ENCODE assay signal across 8 mouse cellular contexts in the genomic region with DNA sequence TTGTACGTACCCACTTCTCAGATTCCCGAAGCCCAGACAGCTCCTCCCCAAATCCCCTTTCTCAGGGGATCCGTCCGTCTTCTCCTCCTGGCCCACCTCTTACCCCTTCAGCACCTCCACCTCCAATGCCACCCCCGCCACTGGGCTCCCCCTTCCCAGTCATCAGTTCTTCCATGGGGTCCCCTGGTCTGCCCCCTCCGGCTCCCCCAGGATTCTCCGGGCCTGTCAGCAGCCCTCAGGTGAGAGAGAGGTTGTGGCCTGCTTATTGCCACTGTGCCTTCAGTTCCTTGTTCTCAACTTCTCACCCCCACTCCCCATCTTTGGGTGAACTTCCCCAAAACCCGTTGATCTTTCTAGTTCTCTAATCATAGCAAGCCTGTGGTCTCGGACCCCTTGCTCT. TPM values are rescaled to one million over a fixed set of nuclear protein-coding genes. Genes with fewer than 3 reads are reported as not detected.
DNase-seq lines count a peak whose midpoint lies in the region; ATAC-seq and TF ChIP-seq lines count a peak whose summit lies in the region.

No protein-coding gene starts in this region.

- peak overlapping the region; percentile 95 for H3K9ac ChIP-seq in embryonic facial prominence, embryonic 14.5 days (ENCODE audit: low read depth, low read length)
- H3K9ac ChIP-seq in intestine, postnatal 0 days (ENCODE audit: low read depth, low read length) = peak overlapping the region; percentile 86
- H3K9ac ChIP-seq in midbrain, embryonic 12.5 days (replicated peaks) = peak overlapping the region; percentile 96

- TF ChIP-seq CTCF in left cerebral cortex, adult 2 months (IDR thresholded peaks at IDR 0.05) = no peak
- TF ChIP-seq CTCF in bone marrow, adult 2 months (IDR thresholded peaks at IDR 0.05; ENCODE audit: control insufficient read depth, insufficient read depth, low read length) = no peak
- no peak for TF ChIP-seq CTCF in intestine, postnatal 0 days (IDR thresholded peaks at IDR 0.05; ENCODE audit: low read depth)

- no peak for DNase-seq in left cerebral cortex, adult 2 months (ENCODE audit: extremely low spot score in 1 of 2, low spot score in 2 of 2)
- DNase-seq in left cerebral cortex, adult 8-10 months (ENCODE audit: low spot score in 2 of 2) = no peak
- no peak for DNase-seq in embryonic facial prominence, embryonic 14.5 days (ENCODE audit: low spot score)
- no peak for DNase-seq in urinary bladder, postnatal 25 days (ENCODE audit: low spot score)
- no peak for DNase-seq in left cerebral cortex, adult 18-20 months (ENCODE audit: low spot score in 2 of 2)

- no peaks in the 10 kb centered on the region for H3K27me3 ChIP-seq in embryonic facial prominence, embryonic 14.5 days (replicated peaks; ENCODE audit: control insufficient read depth, insufficient read depth, low read length)
- H3K27me3 ChIP-seq in intestine, postnatal 0 days (replicated peaks; ENCODE audit: control insufficient read depth, insufficient read depth, low read length) = no peaks in the 10 kb centered on the region
- no peaks in the 10 kb centered on the region for H3K27me3 ChIP-seq in midbrain, embryonic 12.5 days

- peaks cover 65% of the 10 kb centered on the region for H3K36me3 ChIP-seq in embryonic facial prominence, embryonic 14.5 days (ENCODE audit: control insufficient read depth, insufficient read depth, low read length)
- H3K36me3 ChIP-seq in intestine, postnatal 0 days (ENCODE audit: control insufficient read depth, insufficient read depth) = peaks cover 49% of the 10 kb centered on the region
- peaks cover 59% of the 10 kb centered on the region for H3K36me3 ChIP-seq in midbrain, embryonic 12.5 days

- peaks cover 11% of the 10 kb centered on the region for H3K4me1 ChIP-seq in bone marrow, adult 2 months (ENCODE audit: control insufficient read depth, insufficient read depth, low read length)
- peaks cover 25% of the 10 kb centered on the region for H3K4me1 ChIP-seq in embryonic facial prominence, embryonic 14.5 days (ENCODE audit: control insufficient read depth, insufficient read depth, low read length)
- 0 out of 2 replicates have a peak, but pooled peaks cover 10% of the 10 kb centered on the region for H3K4me1 ChIP-seq in intestine, postnatal 0 days (replicated peaks; ENCODE audit: control insufficient read depth, insufficient read depth, low read length)
- peaks cover 48% of the 10 kb centered on the region for H3K4me1 ChIP-seq in midbrain, embryonic 12.5 days

- H3K4me2 ChIP-seq in embryonic facial prominence, embryonic 14.5 days (ENCODE audit: low read depth, low read length) = peak overlapping the region; percentile 98
- H3K4me2 ChIP-seq in intestine, postnatal 0 days (replicated peaks; ENCODE audit: low read depth) = peak overlapping the region; percentile 87
- H3K4me2 ChIP-seq in midbrain, embryonic 12.5 days (replicated peaks) = peak overlapping the region; percentile 97

- H3K4me3 ChIP-seq in left cerebral cortex, adult 2 months = peak overlapping the region; percentile 82
- peak overlapping the region; percentile 94 for H3K4me3 ChIP-seq in bone marrow, adult 2 months (replicated peaks; ENCODE audit: control insufficient read depth, low read depth, low read length)
- peak overlapping the region; percentile 88 for H3K4me3 ChIP-seq in embryonic facial prominence, embryonic 14.5 days (ENCODE audit: low read depth, low read length)
- peak overlapping the region; percentile 70 for H3K4me3 ChIP-seq in intestine, postnatal 0 days (ENCODE audit: low read depth, low read length)
- peak overlapping the region; percentile 95 for H3K4me3 ChIP-seq in midbrain, embryonic 12.5 days

- H3K27ac ChIP-seq in left cerebral cortex, adult 2 months = peak overlapping the region; percentile 98; the same call in 1 of the 2 replicates
- peak overlapping the region; percentile 98 for H3K27ac ChIP-seq in bone marrow, adult 2 months (ENCODE audit: control insufficient read depth, insufficient read depth, low read depth, low read length, poor library complexity)
- no peak overlapping the region for H3K27ac ChIP-seq in embryonic facial prominence, embryonic 14.5 days (replicated peaks; ENCODE audit: low read depth, low read length)
- peak overlapping the region; percentile 94; the same call in 1 of the 2 replicates for H3K27ac ChIP-seq in intestine, postnatal 0 days (ENCODE audit: low read depth, low read length)
- H3K27ac ChIP-seq in midbrain, embryonic 12.5 days (replicated peaks) = no peak overlapping the region

- no peak for ATAC-seq in embryonic facial prominence, embryonic 14.5 days (ENCODE audit: low read depth)
- ATAC-seq in intestine, postnatal 0 days = no peak
- no peak for ATAC-seq in midbrain, embryonic 12.5 days (ENCODE audit: low FRiP score, low read depth)

- intact Hi-C loops in left cerebral cortex, adult 2 months (cut with DNase I) = loop anchor here (2.0 to 5.0 kb wide), 3 partner anchors 44 to 559 kb away; a partner anchor contains a TSS

- no peak for TF ChIP-seq POLR2A in bone marrow, adult 2 months (IDR thresholded peaks at IDR 0.05; ENCODE audit: borderline replicate concordance, control insufficient read depth, low read depth, low read length)

- no peaks in the 10 kb centered on the region for H3K9me3 ChIP-seq in embryonic facial prominence, embryonic 14.5 days (ENCODE audit: control insufficient read depth, low read length)
- H3K9me3 ChIP-seq in intestine, postnatal 0 days (ENCODE audit: control insufficient read depth) = no peaks in the 10 kb centered on the region
- H3K9me3 ChIP-seq in midbrain, embryonic 12.5 days = no peaks in the 10 kb centered on the region

- 2% methylated on average over 9 of the region's 9 CpGs for WGBS in bone marrow, adult 2 months
- WGBS in embryonic facial prominence, embryonic 14.5 days = 56% methylated on average over 9 of the region's 9 CpGs
- WGBS in intestine, postnatal 0 days = 57% methylated on average over 9 of the region's 9 CpGs
- 62% methylated on average over 8 of the region's 9 CpGs for WGBS in midbrain, embryonic 12.5 days

RNA-seq across cellular contexts. Expression of a gene that starts 1.2 kb away (rescaled TPM):
- 10 to 100 TPM; 84.7 to 86.2 TPM for total RNA-seq in left cerebral cortex, adult 2 months (2021)
- 10 to 100 TPM; 72.8 to 87.6 (median 78.1) TPM for total RNA-seq in left cerebral cortex, adult 8-10 months (2022)
- polyA plus RNA-seq in bone marrow, adult 2 months (2011; ENCODE audit: insufficient read depth, insufficient read length, low replicate concordance, missing spikeins) = 36.0 and 70.9 TPM in 2 replicates
- polyA plus RNA-seq in embryonic facial prominence, embryonic 14.5 days (2014; fragmentation: Nextera tagmentation; extraction: Ambion mirVana) = 26.0 and 29.2 TPM in 2 replicates
- polyA plus RNA-seq in intestine, postnatal 0 days (2015; fragmentation: Nextera tagmentation; extraction: Ambion mirVana) = 19.5 and 22.1 TPM in 2 replicates
- polyA plus RNA-seq in midbrain, embryonic 12.5 days (2016; fragmentation: Nextera tagmentation; extraction: Ambion mirVana) = 68.0 and 68.4 TPM in 2 replicates
- total RNA-seq in left cerebral cortex, adult 18-20 months (2021) = 10 to 100 TPM; 80.6 to 84.1 TPM

RNA-seq across cellular contexts. Expression of a gene that starts 1.3 kb away (rescaled TPM):
- total RNA-seq in left cerebral cortex, adult 2 months (2021) = 100 to 1,000 TPM in 1 of 2 experiments, 10 to 100 TPM in 1; 98.6 to 104 TPM
- total RNA-seq in left cerebral cortex, adult 8-10 months (2022) = 10 to 100 TPM; 91.2 to 98.6 (median 95.0) TPM
- 51.4 and 84.6 TPM in 2 replicates for polyA plus RNA-seq in bone marrow, adult 2 months (2011; ENCODE audit: insufficient read depth, insufficient read length, low replicate concordance, missing spikeins)
- 118 and 125 TPM in 2 replicates for polyA plus RNA-seq in embryonic facial prominence, embryonic 14.5 days (2014; fragmentation: Nextera tagmentation; extraction: Ambion mirVana)
- polyA plus RNA-seq in intestine, postnatal 0 days (2015; fragmentation: Nextera tagmentation; extraction: Ambion mirVana) = 99.1 and 99.5 TPM in 2 replicates
- polyA plus RNA-seq in midbrain, embryonic 12.5 days (2016; fragmentation: Nextera tagmentation; extraction: Ambion mirVana) = 180 and 184 TPM in 2 replicates
- 100 to 1,000 TPM in 1 of 2 experiments, 10 to 100 TPM in 1; 96.1 to 101 TPM for total RNA-seq in left cerebral cortex, adult 18-20 months (2021)

RNA-seq across cellular contexts. Expression of a gene that starts 4.9 kb away (rescaled TPM):
- total RNA-seq in left cerebral cortex, adult 2 months (2021) = 10 to 100 TPM; 34.4 to 41.2 TPM
- total RNA-seq in left cerebral cortex, adult 8-10 months (2022) = 10 to 100 TPM; 45.6 to 50.2 (median 46.4) TPM
- 120 and 165 TPM in 2 replicates for polyA plus RNA-seq in bone marrow, adult 2 months (2011; ENCODE audit: insufficient read depth, insufficient read length, low replicate concordance, missing spikeins)
- 41.3 and 46.1 TPM in 2 replicates for polyA plus RNA-seq in embryonic facial prominence, embryonic 14.5 days (2014; fragmentation: Nextera tagmentation; extraction: Ambion mirVana)
- 59.8 and 67.1 TPM in 2 replicates for polyA plus RNA-seq in intestine, postnatal 0 days (2015; fragmentation: Nextera tagmentation; extraction: Ambion mirVana)
- 110 and 131 TPM in 2 replicates for polyA plus RNA-seq in midbrain, embryonic 12.5 days (2016; fragmentation: Nextera tagmentation; extraction: Ambion mirVana)
- 10 to 100 TPM; 39.3 to 43.2 TPM for total RNA-seq in left cerebral cortex, adult 18-20 months (2021)

RNA-seq across cellular contexts. Expression of a gene that starts 6.4 kb away (rescaled TPM):
- 10 to 100 TPM; 11.3 to 15.2 TPM for total RNA-seq in left cerebral cortex, adult 2 months (2021)
- 10 to 100 TPM; 12.6 to 18.0 (median 16.8) TPM for total RNA-seq in left cerebral cortex, adult 8-10 months (2022)
- polyA plus RNA-seq in bone marrow, adult 2 months (2011; ENCODE audit: insufficient read depth, insufficient read length, low replicate concordance, missing spikeins) = 10.7 and 12.6 TPM in 2 replicates
- 53.9 and 64.3 TPM in 2 replicates for polyA plus RNA-seq in embryonic facial prominence, embryonic 14.5 days (2014; fragmentation: Nextera tagmentation; extraction: Ambion mirVana)
- polyA plus RNA-seq in intestine, postnatal 0 days (2015; fragmentation: Nextera tagmentation; extraction: Ambion mirVana) = 0.13 and 0.21 TPM in 2 replicates
- 2.3 and 4.0 TPM in 2 replicates for polyA plus RNA-seq in midbrain, embryonic 12.5 days (2016; fragmentation: Nextera tagmentation; extraction: Ambion mirVana)
- total RNA-seq in left cerebral cortex, adult 18-20 months (2021) = 10 to 100 TPM; 14.5 to 14.6 TPM

RNA-seq across cellular contexts. Expression of a gene that starts 8.3 kb away (rescaled TPM):
- total RNA-seq in left cerebral cortex, adult 2 months (2021) = 10 to 100 TPM; 34.8 to 44.9 TPM
- 10 to 100 TPM; 31.4 to 43.5 (median 36.1) TPM for total RNA-seq in left cerebral cortex, adult 8-10 months (2022)
- 9.0 and 35.7 TPM in 2 replicates for polyA plus RNA-seq in bone marrow, adult 2 months (2011; ENCODE audit: insufficient read depth, insufficient read length, low replicate concordance, missing spikeins)
- polyA plus RNA-seq in embryonic facial prominence, embryonic 14.5 days (2014; fragmentation: Nextera tagmentation; extraction: Ambion mirVana) = 6.0 and 7.2 TPM in 2 replicates
- 9.1 and 10.1 TPM in 2 replicates for polyA plus RNA-seq in intestine, postnatal 0 days (2015; fragmentation: Nextera tagmentation; extraction: Ambion mirVana)
- polyA plus RNA-seq in midbrain, embryonic 12.5 days (2016; fragmentation: Nextera tagmentation; extraction: Ambion mirVana) = 25.2 and 27.0 TPM in 2 replicates
- 10 to 100 TPM; 31.6 to 34.6 TPM for total RNA-seq in left cerebral cortex, adult 18-20 months (2021)

Comparison
In these comparisons a context has a peak if more than half of its experiments do, and no peak if none do; other contexts are left out.
1. H3K27ac ChIP-seq: peak in left cerebral cortex, adult 2 months (single experiment), bone marrow, adult 2 months (single experiment) and intestine, postnatal 0 days (single experiment); none in embryonic facial prominence, embryonic 14.5 days (single experiment) and midbrain, embryonic 12.5 days (single experiment).
2. Peak in every context shown above with its lines, with median percentiles within 50 percentile points of each other: H3K4me3 ChIP-seq, H3K4me2 ChIP-seq and H3K9ac ChIP-seq.